24 mouse cellular contexts compared by ENCODE assay signal in the genomic region with DNA sequence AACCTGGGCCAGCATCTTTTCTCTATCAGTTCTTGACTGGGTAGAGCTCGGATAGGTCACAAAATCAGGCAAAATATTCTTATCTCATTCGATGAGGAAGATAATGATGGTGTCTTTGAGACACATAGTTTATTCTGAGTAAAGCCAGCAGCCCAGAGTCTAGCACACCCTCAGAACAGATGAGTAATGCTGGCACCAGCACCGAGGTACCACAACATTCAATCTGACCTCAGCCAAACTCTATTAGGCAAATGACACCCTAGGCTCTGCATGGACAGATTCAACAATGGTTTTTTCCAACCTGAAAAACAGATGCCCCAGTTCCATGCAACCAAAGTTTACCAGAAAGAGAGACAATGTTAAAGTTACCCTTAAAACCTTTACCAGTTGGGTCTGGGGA.
"Had no signal": no experiment of that assay in that cellular context is flagged by ENCODE, and none has a peak within 500 bp of the region (broad histone marks: within the 10 kb centered on the region; RNA-seq: fewer than 3 reads in every experiment).

No protein-coding gene starts in this region.

- H3K27me3 ChIP-seq: heart, embryonic 12.5 days; hindbrain, embryonic 13.5 days; hindbrain, embryonic 15.5 days; kidney, embryonic 15.5 days; limb, embryonic 12.5 days; liver, embryonic 13.5 days; liver, embryonic 15.5 days had no signal

- H3K9ac ChIP-seq: heart, embryonic 12.5 days; hindbrain, embryonic 13.5 days; hindbrain, embryonic 15.5 days; kidney, embryonic 15.5 days; limb, embryonic 12.5 days; liver, embryonic 13.5 days; liver, embryonic 15.5 days had no signal

- H3K36me3 ChIP-seq: heart, embryonic 10.5 days; heart, embryonic 12.5 days; hindbrain, embryonic 15.5 days; kidney, embryonic 15.5 days; limb, embryonic 10.5 days; limb, embryonic 12.5 days; liver, embryonic 13.5 days; liver, embryonic 15.5 days had no signal

- H3K4me3 ChIP-seq: heart, embryonic 10.5 days; heart, embryonic 12.5 days; hindbrain, embryonic 13.5 days; hindbrain, embryonic 15.5 days; kidney, embryonic 15.5 days; layer of hippocampus, adult 2 months; limb, embryonic 10.5 days; limb, embryonic 12.5 days; liver, embryonic 13.5 days; liver, embryonic 15.5 days had no signal

- H3K9me3 ChIP-seq: heart, embryonic 10.5 days; heart, embryonic 12.5 days; hindbrain, embryonic 13.5 days; hindbrain, embryonic 15.5 days; kidney, embryonic 15.5 days; limb, embryonic 10.5 days; limb, embryonic 12.5 days; liver, embryonic 13.5 days; liver, embryonic 15.5 days had no signal

- H3K4me2 ChIP-seq: heart, embryonic 12.5 days; hindbrain, embryonic 13.5 days; hindbrain, embryonic 15.5 days; kidney, embryonic 15.5 days; limb, embryonic 12.5 days; liver, embryonic 11.5 days; liver, embryonic 13.5 days; liver, embryonic 15.5 days had no signal

- H3K4me1 ChIP-seq: heart, embryonic 10.5 days; heart, embryonic 12.5 days; hindbrain, embryonic 13.5 days; hindbrain, embryonic 15.5 days; kidney, embryonic 15.5 days; limb, embryonic 10.5 days; limb, embryonic 12.5 days; liver, embryonic 13.5 days; liver, embryonic 15.5 days had no signal

- DNase-seq: gastrocnemius, postnatal 14 days; gastrocnemius, postnatal 36 days; heart, adult 18-20 months; heart, postnatal 10 days; kidney, adult 11 months; kidney, adult 2 months; kidney, adult 9 months; kidney, postnatal 14 days; kidney, postnatal 36 days; layer of hippocampus, postnatal 36 days; liver; liver, embryonic 13.5 days had no signal

- H3K27ac ChIP-seq: heart, embryonic 10.5 days; hindbrain, embryonic 13.5 days; hindbrain, embryonic 15.5 days; hindbrain, postnatal 0 days; kidney, embryonic 15.5 days; kidney, postnatal 0 days; layer of hippocampus, adult 2 months; limb, embryonic 10.5 days; limb, embryonic 12.5 days; liver, embryonic 13.5 days; liver, embryonic 15.5 days had no signal
